Mouse (Mus musculus): Measurements from ENCODE around the gene Cdkal1.

- TF ChIP-seq POLR2A (IDR thresholded peaks at IDR 0.05; ENCODE audit: insufficient read depth, low read depth, low read length) (no peak), CTCF (IDR thresholded peaks at IDR 0.05) (no peak), EP300 (IDR thresholded peaks at IDR 0.05; ENCODE audit: insufficient read depth, low read depth, low read length) (no peak)
Measured at GRCm38 (mm10) chr13:29670626-29671025, 184.8 kb downstream of the Cdkal1 start.
